Mouse (Mus musculus): ENCODE data around the gene Vstm4. TPM values are rescaled to one million over a fixed set of nuclear protein-coding genes. Genes with fewer than 3 reads are reported as not detected.

Gene Vstm4
- polyA plus RNA-seq, 1 experiment from 2014 or later: 5.1 TPM

DNA sequence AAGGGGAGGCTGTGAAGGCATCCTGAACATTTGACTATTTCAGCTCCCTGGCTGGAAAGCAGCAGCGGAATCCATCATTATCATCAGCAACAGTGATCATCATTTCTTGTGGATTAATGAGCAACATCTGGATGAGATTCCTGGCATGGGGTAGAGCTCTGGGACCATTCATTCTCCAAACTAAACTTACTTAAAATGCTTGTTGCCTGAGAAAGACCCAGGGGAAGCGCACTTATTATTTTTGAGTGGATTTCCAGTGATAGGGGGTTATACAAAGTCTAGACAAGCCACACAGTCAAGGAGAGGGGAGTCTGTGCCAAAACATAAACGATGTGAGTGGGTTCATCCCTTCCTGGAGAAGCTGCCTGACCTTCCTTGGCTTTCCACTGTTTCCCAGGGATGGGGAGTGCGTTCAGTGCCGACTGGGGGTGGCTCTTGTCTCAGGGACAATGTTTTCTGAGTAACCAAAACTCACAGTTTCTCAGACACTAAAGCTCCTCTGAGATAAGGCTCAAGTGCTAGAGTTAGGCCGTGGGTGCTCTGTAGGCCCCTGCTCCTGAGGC lies 127.7 kb downstream of the Vstm4 start:
- no peaks in the 10 kb centered on the region for H3K9me3 ChIP-seq (ENCODE audit: control insufficient read depth, low read length)
- peaks cover 3% of the 10 kb centered on the region; the same call in 1 of the 2 replicates for H3K4me1 ChIP-seq (ENCODE audit: control insufficient read depth, insufficient read depth, low read length)
- H3K27ac ChIP-seq (ENCODE audit: low read depth, low read length): no peak overlapping the region
- H3K4me2 ChIP-seq (ENCODE audit: low read depth): no peak overlapping the region
- WGBS: 77% methylated on average over 6 of the region's 6 CpGs
- ATAC-seq (ENCODE audit: insufficient read depth, low FRiP score, low TSS enrichment) (no peak), DNase-seq (ENCODE audit: low spot score) (no peak)
- no peak overlapping the region for H3K9ac ChIP-seq (ENCODE audit: low read length)
- 0 out of 2 replicates have a peak, but pooled peaks cover 4% of the 10 kb centered on the region for H3K27me3 ChIP-seq (ENCODE audit: control insufficient read depth, insufficient read depth, low read length)
- H3K4me3 ChIP-seq (ENCODE audit: low read depth, low read length): no peak overlapping the region
- H3K36me3 ChIP-seq (ENCODE audit: control insufficient read depth, insufficient read depth, low read length): no peaks in the 10 kb centered on the region

DNA sequence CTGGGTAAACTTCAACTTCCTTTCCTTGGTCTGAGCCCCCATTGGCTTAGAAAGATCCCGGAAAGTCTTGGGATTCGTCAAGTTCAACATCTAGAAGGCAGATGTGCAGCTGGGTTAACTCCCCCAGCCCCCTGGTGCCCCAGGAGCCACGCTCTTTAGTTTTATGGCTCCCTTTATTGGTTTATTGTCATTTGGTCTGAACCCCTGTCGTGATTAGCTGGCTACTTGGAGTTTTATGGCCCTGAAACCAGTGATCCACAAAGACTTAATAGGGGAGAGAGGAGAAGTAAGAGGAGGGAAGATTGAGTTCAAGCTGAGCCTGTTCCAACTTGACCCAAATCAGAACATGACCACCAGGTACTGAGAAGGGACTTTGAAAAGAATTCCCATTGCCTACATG lies 130.1 kb downstream of the Vstm4 start:
- Histone ChIP-seq H3K4me2 (ENCODE audit: low read depth) (no peak overlapping the region), H3K27me3 (ENCODE audit: control insufficient read depth, insufficient read depth, low read length) (0 out of 2 replicates have a peak, but pooled peaks cover 7% of the 10 kb centered on the region), H3K4me1 (ENCODE audit: control insufficient read depth, insufficient read depth, low read length) (peaks cover 3% of the 10 kb centered on the region; the same call in 1 of the 2 replicates), H3K9ac (ENCODE audit: low read length) (no peak overlapping the region), H3K4me3 (ENCODE audit: low read depth, low read length) (no peak overlapping the region), H3K9me3 (ENCODE audit: control insufficient read depth, low read length) (no peaks in the 10 kb centered on the region), H3K36me3 (ENCODE audit: control insufficient read depth, insufficient read depth, low read length) (no peaks in the 10 kb centered on the region), H3K27ac (ENCODE audit: low read depth, low read length) (no peak overlapping the region)
- WGBS: 8% methylated on average over 4 of the region's 4 CpGs
- DNase-seq (ENCODE audit: low spot score) (no peak), ATAC-seq (ENCODE audit: insufficient read depth, low FRiP score, low TSS enrichment) (no peak)

Other genes starting within 250 kb of the Vstm4 start
- 0.08 and 0.28 TPM in 2 replicates for gene 3425401B19Rik, start 171.5 kb upstream of the Vstm4 start, polyA plus RNA-seq (2014; fragmentation: Nextera tagmentation; extraction: Ambion mirVana)
- 0.32 and 0.56 TPM in 2 replicates for gene Tmem273, start 70.8 kb upstream of the Vstm4 start, polyA plus RNA-seq (2014; fragmentation: Nextera tagmentation; extraction: Ambion mirVana)
- not detected in 2 replicates for gene Fam170b, start 22.8 kb upstream of the Vstm4 start, polyA plus RNA-seq (2014; fragmentation: Nextera tagmentation; extraction: Ambion mirVana)
- 0.20 and 0.24 TPM in 2 replicates for gene Lrrc18, start 134.6 kb downstream of the Vstm4 start, polyA plus RNA-seq (2014; fragmentation: Nextera tagmentation; extraction: Ambion mirVana)